Mouse (Mus musculus) kidney, adult 11 months (tissue): ENCODE data around the gene Plekhd1.

Experiments
- DNase-seq: peaks from one replicate; pipeline ENCODE4 v3.0.0; 2022

Gene Plekhd1

DNA sequence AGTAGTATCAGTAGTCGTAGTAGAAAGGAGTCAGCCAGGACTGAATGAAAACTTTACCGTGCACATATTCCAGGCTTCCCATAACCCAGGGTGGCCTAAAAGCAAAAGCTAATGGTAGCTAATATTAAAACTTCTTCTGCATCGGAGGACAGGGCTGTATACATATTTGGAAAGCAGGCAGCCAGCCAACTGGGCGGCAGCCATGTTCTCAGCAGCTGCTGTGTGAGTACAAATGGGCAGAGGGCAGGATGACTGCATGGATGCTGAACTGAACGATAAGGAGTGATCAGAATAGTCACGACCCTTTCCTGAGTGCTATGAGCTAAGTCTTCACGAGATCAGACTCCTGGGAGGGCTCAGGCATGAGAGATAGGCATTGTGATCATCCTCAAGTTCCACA lies 8.9 kb downstream of the Plekhd1 start:
- DNase-seq = no peak

DNA sequence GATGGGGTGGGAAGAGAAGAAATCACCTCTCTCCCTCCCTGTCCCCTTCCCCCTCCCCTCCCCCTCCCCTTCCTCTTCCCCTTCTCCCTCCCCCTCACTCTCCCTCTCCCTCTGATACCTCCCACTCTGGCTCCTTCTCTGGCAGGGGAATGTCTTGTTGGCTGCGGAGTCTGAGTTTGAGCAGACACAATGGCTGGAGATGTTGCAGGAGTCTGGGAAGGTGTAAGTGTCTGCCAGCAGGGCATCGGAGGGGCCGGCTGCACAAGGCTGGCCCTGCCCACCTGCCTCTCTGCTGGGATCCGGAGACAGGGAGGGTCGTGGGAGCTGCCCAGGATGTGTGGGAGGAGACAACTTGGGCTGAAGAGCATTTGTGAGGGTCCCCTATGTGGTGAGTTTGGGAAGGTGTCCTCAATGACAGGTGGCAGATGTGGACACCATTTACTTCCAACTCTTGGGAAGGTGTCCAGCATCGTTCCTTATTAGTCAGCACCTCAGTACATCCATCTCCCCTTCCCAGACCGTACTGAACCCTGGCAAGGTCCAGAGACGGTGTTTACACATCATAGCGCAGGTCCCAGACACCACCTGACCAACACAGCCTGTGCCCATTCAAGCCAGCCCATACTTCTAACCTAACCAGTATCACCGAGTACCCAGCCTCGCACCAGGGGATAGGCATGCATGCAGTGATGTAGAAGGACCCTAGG lies 14.0 kb downstream of the Plekhd1 start:
- DNase-seq = no peak

DNA sequence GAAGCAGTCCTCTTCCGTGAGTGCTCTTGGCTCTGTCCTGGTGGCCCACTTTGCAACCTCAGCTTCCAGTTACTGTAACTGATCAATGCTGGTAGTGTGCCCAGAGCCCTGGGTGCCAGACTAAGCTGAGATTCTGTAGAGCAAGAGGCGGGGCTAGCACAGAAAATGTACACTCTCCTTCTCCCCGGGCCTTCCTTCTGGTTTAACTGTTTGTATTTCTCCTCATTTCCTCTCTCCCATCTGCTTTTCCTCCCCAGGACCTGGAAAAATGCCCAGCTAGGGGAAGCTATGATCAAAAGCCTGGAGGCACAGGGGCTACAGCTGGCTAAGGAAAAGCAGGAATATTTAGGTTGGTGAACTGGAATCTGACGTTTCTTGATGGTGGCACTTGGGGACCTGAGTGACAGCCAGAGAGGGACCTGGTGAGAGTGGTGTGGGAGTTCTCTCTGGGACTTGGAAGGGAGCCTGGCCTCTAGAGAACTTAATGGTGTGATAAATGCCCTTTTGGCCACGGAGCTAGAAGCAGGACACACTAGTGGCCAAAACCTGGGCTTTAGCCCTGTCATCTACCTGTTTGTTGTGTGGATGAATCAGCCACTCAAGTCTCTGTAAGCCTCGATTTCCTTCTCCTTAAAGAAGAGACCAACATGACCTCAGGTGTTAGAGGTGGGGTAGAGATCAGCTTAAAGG lies 14.7 kb downstream of the Plekhd1 start:
- no peak for DNase-seq

DNA sequence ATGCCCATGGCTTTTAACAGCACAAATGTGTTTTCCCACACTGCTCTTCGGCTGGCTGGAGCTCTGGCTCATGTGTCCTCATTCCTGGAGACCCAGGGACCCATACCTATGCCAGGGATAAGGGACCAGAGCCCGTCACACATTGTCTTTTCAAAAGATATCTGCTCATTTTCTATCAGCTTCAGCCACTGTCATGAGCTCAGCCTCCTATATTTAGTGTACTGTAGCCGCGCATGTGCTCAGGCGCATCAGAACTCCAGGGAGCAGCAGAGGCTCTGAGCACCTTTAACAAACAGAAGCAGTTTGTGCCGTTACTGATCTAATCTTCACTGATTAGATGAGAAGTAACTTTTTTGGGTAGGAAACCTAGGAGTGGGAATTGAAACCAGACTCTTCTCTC lies 23.5 kb downstream of the Plekhd1 start:
- DNase-seq = no peak

DNA sequence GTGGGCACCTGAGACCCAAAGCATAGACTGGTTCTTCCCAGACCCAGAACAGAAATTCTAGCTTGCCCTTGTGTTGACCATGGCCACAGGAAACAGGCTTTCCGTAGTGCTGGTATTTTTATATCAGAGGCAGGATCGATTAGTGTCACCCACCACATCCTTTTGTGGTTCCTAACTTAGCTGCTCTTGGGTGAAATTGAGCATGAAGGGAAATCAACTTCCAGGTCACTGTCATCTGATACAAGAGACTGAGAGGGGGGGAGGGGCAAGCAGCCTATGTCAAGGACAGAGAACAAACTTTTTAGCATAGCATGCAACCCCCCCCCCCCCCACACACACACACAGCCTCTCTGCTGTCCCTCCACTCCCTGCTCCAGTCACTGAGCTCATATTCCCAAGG lies 26.8 kb downstream of the Plekhd1 start:
- DNase-seq = no peak

DNA sequence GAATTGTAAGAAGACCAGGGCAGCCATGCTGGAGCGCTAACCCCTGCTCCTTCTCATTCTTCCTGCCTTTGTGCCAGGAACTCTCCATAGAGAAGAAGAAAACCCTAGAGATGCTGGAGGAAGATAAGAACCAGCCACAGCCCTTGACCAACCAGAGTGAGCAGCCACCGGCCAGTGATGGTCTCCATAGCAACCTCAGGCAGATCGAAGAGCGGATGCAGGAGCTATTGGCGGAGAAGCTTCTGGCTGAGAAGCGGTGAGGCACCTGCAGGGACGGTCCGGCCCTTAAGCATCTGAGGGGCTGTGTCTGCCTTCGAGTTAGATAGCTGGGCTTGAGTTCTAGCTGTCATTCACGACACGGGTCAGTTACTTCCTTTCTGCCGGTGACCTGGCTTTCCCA lies 28.1 kb downstream of the Plekhd1 start:
- no peak for DNase-seq

DNA sequence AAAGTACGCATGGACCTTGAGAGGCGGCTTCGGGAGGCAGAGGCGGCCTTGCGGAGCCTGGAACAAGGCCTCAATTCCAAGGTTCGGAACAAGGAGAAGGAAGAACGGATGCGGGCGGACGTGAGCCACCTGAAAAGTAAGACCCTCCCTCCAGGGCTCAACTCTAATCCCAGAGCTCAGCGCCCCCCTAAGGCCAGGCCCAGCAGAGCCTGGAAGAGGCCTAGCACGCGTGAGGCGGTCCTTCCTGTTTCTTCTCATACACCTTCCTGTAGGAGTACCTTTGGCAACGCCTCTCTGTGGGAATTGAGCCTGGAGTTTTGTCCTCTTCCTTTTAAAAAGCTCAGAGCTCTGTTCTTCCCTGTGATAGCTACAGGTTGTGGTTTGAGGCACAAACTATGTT lies 29.1 kb downstream of the Plekhd1 start:
- no peak for DNase-seq

DNA sequence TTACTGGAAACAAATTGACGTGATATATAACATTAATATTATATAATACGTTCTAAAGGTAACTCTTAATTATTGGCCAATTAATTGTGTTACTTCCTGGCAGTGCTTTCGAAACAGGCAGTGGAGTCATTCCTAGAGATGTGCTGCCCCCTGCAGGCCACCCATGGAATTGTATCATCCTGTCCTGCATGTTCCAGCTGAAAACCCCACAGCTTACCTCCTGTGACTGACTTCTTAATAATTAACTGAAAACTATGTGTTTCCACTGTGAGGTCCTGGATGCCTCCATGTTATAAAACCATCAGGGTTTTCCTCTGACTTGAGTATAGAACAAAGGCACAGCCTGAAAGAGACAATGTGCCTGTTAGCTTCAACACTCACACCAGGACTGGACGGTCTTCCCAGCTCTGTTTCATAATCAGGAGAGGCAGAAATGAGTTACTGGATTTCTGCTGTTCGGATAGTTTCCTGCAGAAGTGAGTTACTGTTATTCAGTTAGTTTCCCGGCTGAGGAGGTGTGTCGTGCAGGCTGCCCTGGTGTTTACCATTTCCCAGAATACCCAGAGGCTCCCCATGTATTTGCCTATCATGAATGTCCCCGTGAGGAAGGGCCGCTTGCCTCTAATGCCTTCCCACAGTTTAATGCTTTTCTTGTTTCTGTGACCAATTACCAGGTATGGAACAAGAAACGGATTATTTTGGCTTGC lies 32.6 kb downstream of the Plekhd1 start:
- peak; percentile 90 for DNase-seq

DNA sequence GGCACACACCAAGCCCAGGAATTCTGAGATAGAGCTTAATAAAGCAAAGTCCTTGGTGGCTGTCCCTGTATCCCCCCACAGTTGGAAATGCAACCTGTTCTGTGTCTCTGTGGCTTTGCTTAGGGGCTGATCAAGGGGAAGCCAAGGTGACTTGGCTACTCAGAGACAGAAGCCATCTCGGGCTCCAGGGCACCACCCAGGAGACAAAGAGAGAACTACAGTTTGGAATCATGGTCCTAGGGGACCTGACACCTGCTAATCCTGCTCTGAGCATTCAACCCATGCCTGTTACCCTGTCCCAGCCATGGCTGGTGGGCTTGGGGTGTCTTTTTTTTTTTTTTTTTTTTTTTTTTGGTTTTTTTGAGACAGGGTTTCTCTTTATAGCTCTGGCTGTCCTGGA lies 35.8 kb downstream of the Plekhd1 start:
- DNase-seq = no peak

DNA sequence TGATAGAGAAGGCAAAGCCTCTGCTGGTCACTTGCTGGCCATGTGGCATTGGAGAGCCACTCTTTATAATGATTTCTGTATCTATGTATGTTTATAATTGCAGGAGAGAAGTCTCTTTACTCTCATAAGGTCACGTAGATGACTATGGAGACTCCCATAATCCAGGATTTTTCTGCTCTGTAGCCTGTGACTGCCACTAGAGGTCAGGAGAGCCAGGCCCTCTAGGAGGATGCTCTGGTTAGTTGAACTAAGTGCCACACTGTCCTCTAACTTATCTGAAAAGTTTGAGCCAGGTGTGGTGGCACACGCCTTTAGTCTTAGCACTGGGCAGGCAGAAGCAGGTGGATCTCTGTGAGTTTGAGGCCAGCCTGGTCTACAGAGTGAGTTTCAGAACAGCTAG lies 36.4 kb downstream of the Plekhd1 start:
- no peak for DNase-seq

DNA sequence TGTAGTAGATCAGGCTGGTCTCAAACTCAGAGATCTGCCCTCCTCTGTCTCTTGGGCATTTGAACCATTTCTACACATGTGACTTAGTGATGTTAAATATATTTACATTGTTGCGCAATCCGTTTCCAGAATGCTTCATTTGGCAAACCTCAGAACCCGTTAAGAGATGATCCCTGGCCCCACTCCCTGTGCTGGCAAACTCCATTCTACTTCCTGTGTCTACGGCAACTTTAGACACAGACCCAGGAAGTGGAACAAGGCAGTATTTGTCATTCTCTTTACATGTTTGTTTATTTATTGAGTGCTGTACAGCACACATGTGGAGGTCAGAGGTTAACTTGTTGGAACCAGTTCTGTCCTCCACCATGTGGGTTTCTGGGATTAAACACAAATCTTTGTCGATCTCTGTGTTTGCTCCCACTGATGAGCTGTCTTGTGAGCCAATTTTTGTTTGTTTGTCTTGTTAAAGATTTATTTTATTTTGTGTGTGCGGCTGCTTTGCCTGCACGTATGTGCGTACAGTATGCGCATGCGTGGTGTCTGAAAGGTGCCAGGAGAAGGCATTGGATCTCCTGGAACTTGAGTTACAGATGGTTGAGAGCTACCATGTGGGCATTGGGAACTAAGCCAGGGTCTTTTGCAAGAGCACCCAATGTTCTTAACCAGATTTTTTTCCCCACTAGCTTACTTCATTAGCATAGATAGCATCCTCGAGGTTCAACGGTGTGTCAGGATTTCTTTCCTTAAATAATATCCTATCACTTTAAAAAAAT lies 37.6 kb downstream of the Plekhd1 start:
- no peak for DNase-seq

DNA sequence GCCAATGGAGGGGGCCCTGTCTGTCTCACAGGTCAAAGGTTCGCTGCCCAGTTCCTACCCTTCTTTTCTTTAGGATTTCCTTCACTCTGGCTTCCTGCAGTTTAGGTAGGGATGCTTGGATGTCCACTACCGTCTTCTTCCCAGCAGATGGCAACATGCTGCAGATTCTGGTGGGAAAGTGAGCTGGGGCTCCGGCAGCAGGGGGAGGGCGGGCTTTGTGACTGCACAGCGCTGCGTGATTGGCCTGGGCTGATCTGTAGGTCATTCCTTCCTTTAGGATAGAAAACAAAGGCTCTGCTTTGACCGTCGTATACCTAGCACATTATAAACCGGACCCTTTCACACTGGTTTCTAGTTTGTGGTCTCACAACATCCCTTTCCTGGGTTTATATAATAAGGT lies 38.2 kb downstream of the Plekhd1 start:
- DNase-seq = peak; percentile 41

DNA sequence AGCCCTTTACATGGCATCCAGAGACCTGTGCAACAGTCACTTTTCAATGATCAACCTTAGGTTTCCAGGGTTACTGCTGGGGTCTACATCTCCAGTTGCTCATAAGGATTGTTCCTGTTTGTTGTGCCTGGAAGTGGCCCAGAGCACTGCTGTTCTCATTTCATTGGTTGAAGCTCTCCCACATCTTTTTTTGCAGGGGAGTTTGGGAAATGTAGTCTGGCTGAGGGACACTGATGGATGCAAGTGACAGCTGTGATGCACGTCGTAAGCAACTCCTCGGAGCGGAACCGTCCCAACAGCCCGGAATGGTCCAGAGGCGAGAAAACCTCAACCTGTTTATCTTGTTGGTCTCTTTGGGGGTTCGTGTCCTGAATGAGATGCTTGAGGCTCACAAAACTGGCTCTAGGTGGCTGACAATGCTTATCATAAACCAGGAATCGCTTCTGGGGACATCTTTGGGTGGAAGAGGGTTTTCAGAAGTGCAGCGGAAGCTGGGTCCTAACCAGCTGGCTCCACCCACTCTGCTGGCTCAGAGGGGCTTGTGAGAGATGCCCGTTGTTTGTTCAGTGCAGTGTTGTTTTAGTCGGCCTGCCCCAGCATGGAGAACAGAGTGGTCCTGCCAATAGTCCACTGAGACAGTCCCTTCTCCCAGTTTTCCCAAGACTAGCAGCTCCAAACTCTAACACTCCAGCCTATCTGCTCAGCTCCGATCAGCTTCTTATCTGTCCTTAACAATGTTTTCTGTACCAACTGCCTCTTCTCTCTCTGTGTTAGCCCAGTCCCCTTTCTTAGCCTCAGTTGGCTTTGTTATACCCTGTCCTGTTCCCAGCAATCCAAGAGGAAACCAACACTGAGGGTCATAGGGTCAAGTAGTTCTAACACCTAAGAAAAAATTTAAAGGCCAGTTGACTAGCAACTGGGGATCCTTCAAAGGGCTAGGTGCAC lies 42.4 kb downstream of the Plekhd1 start:
- DNase-seq = no peak

DNA sequence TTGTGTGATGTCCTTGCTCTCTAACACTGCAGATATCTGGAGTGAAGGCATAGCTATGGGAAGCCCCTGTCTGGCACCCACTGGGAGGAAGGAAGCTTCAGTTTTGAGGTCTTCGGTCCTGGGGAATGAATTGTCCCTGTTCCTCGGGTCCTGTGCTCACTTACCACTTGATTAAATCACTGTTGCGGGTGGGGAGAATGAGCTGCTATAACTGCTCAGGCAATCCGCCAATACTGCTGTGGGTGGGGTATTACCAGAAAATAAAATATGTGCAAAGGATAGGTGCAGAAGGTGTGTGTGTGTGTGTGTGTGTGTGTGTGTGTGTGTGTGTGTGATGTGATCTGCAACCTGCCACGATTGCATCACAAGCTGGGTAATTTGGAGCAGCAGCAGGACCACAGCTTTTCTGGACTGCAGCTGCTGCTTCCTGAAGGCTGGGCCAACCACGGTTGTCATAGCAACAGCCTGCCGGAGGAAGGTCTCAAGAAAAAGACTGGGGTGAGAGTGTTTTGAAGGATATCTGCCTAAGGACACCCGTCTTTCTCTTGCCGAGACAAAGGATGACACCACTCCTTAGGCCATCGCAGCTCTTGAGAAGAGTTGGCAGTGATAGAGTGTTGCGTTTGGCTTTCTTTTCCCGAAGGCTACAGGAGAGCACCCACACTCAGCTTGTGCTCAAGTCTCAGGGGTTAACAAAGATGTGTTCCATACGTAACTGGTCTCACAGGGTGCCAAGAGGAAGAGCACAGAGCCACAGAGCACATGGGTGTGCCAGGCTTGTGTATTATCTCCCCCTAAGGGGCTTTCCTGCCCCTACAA lies 44.3 kb downstream of the Plekhd1 start:
- no peak for DNase-seq

DNA sequence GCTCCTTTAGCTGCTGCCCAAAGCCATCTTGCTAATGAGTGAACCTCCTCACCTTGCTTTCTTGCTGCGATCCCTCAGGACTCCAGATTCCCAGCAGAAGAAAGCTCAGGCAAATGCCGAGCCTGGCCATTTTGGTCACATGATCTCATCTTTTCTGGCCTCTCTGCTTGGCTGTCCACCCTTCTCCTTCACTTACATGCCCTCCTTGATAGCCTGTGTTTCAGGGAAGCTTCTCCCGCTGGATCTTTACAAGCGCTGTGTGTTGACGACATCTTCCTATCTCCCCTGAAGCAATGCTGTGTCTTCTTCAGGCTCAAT lies 44.9 kb downstream of the Plekhd1 start:
- no peak for DNase-seq

DNA sequence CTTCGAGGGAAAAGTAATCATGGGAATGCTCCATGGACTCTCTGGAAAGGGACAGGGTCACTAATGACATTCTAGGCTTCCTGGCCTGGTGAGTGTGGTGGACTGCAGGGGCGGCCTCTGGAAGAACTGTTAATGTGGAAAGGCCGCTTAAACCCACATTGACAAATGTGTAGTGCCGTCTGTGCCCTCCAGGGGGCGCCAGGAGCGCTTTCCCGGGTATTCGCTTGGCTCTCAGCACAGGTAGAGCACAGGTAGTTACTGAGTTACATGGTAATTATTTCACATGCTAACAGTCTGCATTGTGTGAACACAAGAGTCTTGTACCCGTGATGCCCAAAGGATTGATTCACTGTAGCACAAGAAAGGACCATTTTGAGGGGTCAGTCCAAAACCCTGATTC lies 47.1 kb downstream of the Plekhd1 start:
- DNase-seq = peak; percentile 31

DNA sequence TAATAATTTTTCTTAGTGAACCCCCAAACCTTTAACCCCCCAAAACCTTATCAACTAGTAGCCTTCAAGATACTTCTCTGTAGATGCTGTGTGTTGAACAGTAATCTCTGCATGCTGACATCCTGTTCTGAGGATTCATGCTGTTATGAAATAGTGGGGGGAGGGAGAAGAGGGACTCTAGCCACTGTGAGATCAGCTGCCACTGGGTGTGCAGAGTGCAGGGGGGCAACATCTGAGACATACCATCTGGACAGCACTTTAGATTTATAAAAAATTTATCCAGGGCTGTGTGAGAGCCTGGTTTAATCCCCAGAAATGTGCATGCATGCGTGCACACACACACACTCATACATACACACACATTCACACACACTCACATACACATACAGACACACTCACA lies 52.2 kb downstream of the Plekhd1 start:
- DNase-seq = no peak

DNA sequence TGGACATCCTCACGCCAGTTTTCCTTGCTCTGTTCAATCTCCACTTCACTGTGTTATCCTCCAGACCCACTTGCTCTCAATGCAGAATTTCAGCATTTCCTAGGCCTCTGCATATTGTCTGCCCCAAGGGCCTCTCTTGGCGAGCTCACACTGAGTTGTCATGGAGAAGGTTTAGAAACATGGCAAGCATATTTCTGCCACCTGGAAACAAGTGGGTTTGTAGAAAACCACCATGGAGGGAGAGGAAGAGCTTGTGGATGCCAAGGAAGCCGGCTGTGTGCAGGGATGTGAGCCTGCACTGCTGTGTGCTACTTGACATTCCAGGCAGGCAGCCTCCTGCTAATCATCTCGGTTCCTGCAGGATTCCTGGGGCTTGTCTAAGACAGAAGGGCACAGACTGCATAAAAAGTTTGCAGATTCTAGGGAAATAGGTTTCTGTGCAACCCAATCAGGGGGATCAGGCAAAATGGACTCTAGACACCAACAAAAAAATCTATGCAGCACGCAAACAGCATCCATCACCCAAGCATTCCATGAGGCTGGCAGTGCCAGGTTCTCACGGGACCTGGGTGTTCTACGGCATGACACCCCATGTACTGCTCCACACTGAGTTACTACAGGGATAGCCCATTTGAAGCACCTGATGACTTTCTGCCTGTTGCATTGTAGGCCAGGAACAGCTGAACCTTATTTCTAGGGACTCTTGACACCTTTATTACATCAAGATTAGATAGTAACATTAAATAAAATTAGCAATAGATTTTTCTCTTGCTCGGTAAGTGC lies 53.8 kb downstream of the Plekhd1 start:
- no peak for DNase-seq

DNA sequence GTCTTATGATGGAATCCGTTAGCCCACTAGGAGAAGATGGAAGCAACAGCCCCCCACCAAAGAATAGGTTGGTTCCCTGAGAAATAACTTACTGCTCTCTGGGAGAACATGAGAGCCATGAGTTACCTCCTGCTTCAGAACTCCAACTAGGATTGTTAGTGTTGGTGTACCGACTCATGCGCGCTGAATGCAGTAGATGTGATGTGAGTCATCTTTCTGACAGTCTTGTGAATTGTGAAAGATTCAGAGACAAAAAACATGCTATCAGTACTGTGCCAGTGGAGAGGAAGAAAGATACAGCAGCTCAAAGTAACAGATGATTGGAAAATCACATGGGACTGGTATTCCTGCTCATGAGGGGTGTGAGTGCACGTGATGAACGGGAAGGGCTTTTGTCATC lies 59.2 kb downstream of the Plekhd1 start:
- DNase-seq = no peak

DNA sequence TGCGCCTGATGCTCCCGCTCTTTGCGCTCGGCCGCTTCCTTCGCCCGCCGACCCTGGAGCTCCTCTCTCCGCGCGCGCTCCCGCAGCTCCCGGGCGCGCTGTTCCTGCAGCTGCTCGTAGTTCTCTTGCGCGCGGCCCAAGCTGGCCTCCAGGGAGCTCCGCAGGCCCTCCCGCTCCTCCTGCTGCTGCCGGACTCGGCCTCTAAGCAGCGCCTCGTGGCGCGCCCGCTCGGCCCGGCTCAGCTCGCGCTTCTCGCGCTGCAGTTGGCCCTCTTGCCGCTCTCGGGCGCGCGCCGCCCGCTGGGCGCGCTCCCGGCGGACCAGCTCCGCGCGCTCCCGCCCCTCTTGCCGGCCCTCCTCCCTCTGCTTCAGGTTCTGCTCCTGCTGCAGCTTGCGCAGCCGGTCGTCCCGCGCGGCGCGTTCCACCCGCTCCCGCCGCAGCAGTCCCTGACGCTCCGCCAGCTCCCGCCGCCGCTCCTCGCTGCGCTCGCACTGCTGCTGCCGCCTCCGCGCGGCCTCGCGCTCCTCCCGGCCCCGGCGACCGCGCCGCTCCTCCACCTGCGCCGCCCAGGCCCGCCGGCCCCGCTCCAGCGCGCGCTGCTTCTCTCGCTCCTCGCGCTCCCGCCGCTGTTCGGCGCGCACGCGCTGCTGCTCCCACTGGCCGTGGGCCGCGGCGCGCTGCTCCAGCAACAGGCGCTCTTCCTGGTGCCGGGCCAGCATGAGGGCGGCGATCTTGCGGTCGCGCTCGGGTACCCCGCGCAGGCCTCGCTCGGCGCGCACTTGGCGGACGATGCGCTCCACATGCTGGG lies 65.6 kb downstream of the Plekhd1 start:
- peak; percentile 73 for DNase-seq
